Mouse (Mus musculus): ENCODE data around the gene Trpm8.
A peak's percentile ranks its signal among the peaks of the same experiment; 100 is the strongest.

Trpm8 gene

GRCm38 (mm10) chr1:88263778-88264177, 13.7 kb upstream of the Trpm8 start:
- no peak for ATAC-seq (ENCODE audit: insufficient number of reproducible peaks, low FRiP score, low TSS enrichment)

GRCm38 (mm10) chr1:88264237-88264868, 13.1 kb upstream of the Trpm8 start:
- no peak for ATAC-seq (ENCODE audit: insufficient number of reproducible peaks, low FRiP score, low TSS enrichment)

GRCm38 (mm10) chr1:88264869-88265240, 12.6 kb upstream of the Trpm8 start:
- no peak for ATAC-seq (ENCODE audit: insufficient number of reproducible peaks, low FRiP score, low TSS enrichment)

GRCm38 (mm10) chr1:88266123-88266522, 11.3 kb upstream of the Trpm8 start:
- ATAC-seq (ENCODE audit: insufficient number of reproducible peaks, low FRiP score, low TSS enrichment): no peak

- ATAC-seq (ENCODE audit: insufficient number of reproducible peaks, low FRiP score, low TSS enrichment): no peak
Observed at GRCm38 (mm10) chr1:88267489-88267888, 10.0 kb upstream of the Trpm8 start.

GRCm38 (mm10) chr1:88268070-88268469, 9.4 kb upstream of the Trpm8 start:
- ATAC-seq (ENCODE audit: insufficient number of reproducible peaks, low FRiP score, low TSS enrichment): no peak

- ATAC-seq (ENCODE audit: insufficient number of reproducible peaks, low FRiP score, low TSS enrichment): no peak
Observed at GRCm38 (mm10) chr1:88269539-88270309, 7.7 kb upstream of the Trpm8 start.

- no peak for ATAC-seq (ENCODE audit: insufficient number of reproducible peaks, low FRiP score, low TSS enrichment)
Observed at GRCm38 (mm10) chr1:88272851-88273250, 4.6 kb upstream of the Trpm8 start.

- no peak for ATAC-seq (ENCODE audit: insufficient number of reproducible peaks, low FRiP score, low TSS enrichment)
Observed at GRCm38 (mm10) chr1:88273326-88273725, 4.1 kb upstream of the Trpm8 start.

- ATAC-seq (ENCODE audit: insufficient number of reproducible peaks, low FRiP score, low TSS enrichment): no peak
Observed at GRCm38 (mm10) chr1:88273832-88274231, 3.6 kb upstream of the Trpm8 start.

GRCm38 (mm10) chr1:88274371-88275077, 2.9 kb upstream of the Trpm8 start:
- no peak for ATAC-seq (ENCODE audit: insufficient number of reproducible peaks, low FRiP score, low TSS enrichment)

GRCm38 (mm10) chr1:88275078-88275680, 2.3 kb upstream of the Trpm8 start:
- no peak for ATAC-seq (ENCODE audit: insufficient number of reproducible peaks, low FRiP score, low TSS enrichment)

GRCm38 (mm10) chr1:88275698-88276523, 1.6 kb upstream of the Trpm8 start:
- ATAC-seq (ENCODE audit: insufficient number of reproducible peaks, low FRiP score, low TSS enrichment): peak; percentile 0; the same call in 1 of the 2 replicates

- peak; percentile 9; the same call in 1 of the 2 replicates for ATAC-seq (ENCODE audit: insufficient number of reproducible peaks, low FRiP score, low TSS enrichment)
Observed at GRCm38 (mm10) chr1:88276524-88277097, 850 bp upstream of the Trpm8 start.

- ATAC-seq (ENCODE audit: insufficient number of reproducible peaks, low FRiP score, low TSS enrichment): peak; percentile 1
Observed at GRCm38 (mm10) chr1:88277818-88278511, 504 bp downstream of the Trpm8 start.

GRCm38 (mm10) chr1:88279111-88280005, 1.9 kb downstream of the Trpm8 start:
- no peak for ATAC-seq (ENCODE audit: insufficient number of reproducible peaks, low FRiP score, low TSS enrichment)

- no peak for ATAC-seq (ENCODE audit: insufficient number of reproducible peaks, low FRiP score, low TSS enrichment)
Observed at GRCm38 (mm10) chr1:88280006-88280690, 2.7 kb downstream of the Trpm8 start.

- no peak for ATAC-seq (ENCODE audit: insufficient number of reproducible peaks, low FRiP score, low TSS enrichment)
Observed at GRCm38 (mm10) chr1:88282301-88282700, 4.8 kb downstream of the Trpm8 start.

Measured in cerebellum, adult (tissue).